Mouse (Mus musculus) frontal cortex, postnatal 25 days (tissue): ENCODE data around the gene Mta3.

Experiments used
- DNase-seq, 2 experiments: peaks; one replicate each; pipeline ENCODE4 v3.0.0; 2022; ENCODE audit warnings: low spot score in 2 of 2

Gene Mta3

DNA sequence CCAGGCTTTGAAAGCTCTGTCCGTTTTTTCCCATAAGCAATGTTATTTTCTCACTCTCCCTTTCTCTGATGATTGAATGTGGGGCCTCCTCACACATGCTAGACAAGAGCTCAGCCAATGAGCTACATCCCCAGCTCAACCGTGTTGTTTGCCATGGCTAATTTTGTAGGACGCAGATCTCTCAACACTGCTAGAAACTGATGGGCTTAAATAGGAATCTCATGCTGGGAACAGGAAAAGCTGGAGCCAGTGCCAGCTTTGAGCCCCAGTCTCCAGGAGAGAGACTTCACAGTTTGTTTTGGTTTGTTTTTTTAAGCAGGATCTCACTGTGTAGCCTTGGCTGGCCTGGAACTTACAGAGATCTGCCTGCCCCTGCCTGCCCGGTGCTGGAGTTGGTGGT lies 53.6 kb downstream of the Mta3 start:
- no peak for DNase-seq

GRCm38 (mm10) chr17:83764538-83764937 lies 58.6 kb downstream of the Mta3 start:
- DNase-seq: no peak

GRCm38 (mm10) chr17:83767064-83767463 lies 61.1 kb downstream of the Mta3 start:
- no peak for DNase-seq

GRCm38 (mm10) chr17:83768309-83768708 lies 62.3 kb downstream of the Mta3 start:
- no peak for DNase-seq

DNA sequence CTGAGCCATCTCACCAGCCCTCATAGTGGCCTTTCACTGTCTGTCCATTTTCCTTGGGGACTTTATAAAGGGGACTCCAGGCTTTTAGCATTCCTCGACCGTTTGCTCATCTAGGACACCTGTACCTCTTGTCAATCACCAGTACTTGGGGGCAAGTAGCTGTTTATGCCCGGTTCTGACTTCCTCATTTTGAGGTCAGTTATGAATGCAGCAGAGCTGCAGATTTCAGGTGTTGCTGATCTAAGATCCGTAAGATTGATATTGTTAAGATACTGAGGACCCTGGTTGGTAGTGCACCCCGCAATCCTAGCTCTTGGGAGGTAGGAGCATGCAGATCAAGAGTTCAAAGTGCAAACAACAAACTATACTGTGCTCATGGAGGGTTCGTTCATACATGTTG lies 64.4 kb downstream of the Mta3 start:
- no peak for DNase-seq

GRCm38 (mm10) chr17:83770931-83771330 lies 65.0 kb downstream of the Mta3 start:
- no peak for DNase-seq

DNA sequence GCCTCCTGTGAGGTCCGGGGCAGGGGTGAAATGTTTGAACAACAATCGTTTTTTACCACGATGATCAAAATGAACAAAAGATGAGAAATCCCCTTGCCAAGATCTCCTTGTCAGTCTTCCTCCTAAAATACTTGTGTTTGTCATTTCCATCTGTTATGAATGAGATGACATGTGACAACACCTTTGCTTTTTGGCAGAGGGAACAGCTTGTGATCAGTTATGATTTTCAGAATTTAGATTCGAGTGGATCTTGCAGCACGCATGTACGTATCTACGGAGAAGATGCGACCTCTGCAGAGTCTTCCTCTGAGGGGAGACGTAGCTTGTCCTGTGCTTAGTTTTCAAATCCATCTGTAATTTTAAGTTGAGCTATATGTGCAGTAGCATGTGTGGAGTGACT lies 66.1 kb downstream of the Mta3 start:
- DNase-seq: no peak

DNA sequence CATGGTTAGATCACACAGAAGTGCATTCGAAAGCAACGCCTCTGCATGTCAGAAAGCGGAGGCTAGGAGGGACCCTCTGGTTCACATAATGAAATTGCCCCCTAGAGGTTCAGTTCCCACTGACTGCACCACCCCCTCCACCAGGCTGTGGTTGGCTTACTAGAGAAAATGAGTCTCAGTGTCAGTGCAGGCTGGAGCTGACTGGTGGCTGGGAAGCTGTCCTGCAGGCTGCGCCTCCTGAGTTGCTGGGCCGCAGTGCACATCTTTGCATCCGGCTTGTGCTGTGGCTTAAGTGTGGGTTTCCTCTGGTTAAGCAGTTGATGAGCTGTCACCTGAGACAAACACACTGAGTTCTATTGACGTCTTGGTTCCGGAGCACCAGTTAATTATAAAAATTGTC lies 66.7 kb downstream of the Mta3 start:
- DNase-seq: no peak

GRCm38 (mm10) chr17:83776965-83777364 lies 71.0 kb downstream of the Mta3 start:
- DNase-seq: no peak

- DNase-seq: no peak
Measured at GRCm38 (mm10) chr17:83777462-83778051, 71.6 kb downstream of the Mta3 start.

- no peak for DNase-seq
Measured at GRCm38 (mm10) chr17:83780228-83780627, 74.3 kb downstream of the Mta3 start.

- DNase-seq: no peak
Measured at GRCm38 (mm10) chr17:83782740-83783139, 76.8 kb downstream of the Mta3 start.

- DNase-seq: no peak
Measured at GRCm38 (mm10) chr17:83786418-83786817, 80.5 kb downstream of the Mta3 start.

- DNase-seq: no peak
Measured at GRCm38 (mm10) chr17:83790158-83790557, 84.2 kb downstream of the Mta3 start.

DNA sequence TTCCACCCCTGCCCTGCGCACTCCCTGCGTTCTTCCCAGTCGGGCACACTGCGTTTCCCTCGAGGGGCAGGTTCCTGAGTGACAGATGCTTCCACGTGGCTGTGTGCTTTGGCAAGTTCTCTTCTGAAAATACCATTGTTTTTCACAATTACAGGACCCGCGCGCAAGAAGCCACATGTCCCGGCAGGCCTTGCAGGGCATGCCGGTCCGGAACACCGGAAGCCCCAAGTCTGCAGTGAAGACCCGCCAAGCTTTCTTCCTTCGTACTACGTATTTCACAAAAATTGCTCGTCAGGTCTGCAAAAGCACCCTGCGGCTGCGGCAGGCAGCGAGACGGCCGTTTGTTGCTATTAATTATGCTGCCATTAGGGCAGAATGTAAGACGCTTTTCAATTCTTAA lies 86.4 kb downstream of the Mta3 start:
- DNase-seq: no peak

GRCm38 (mm10) chr17:83795121-83795520 lies 89.2 kb downstream of the Mta3 start:
- no peak for DNase-seq

DNA sequence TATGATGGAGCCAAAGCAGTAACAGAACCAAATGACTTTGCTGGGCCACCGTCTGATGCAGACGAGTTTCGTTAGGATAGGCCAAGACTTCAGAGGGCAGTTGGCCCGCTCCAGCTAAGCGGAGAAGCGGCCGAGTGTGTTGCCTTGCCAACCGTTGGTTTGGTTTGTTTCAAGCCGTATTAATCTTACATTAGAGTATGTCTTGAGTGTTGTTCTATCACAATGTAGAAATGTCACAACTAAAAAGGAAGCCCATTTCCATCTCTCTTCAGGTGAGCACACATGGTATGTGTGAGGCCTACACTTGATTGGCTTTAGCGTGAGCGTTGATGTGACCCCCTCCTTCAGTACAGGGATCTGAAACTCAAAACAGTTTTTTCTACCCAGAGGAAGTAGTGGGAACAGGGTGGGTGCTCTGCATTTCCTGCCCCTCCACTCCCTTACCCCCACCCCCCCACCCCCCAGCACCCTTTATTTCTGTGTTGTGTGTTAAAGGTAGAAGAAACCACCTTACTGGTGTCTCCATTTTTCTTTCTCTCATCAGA lies 93.6 kb downstream of the Mta3 start:
- DNase-seq: no peak

GRCm38 (mm10) chr17:83803987-83804386 lies 98.0 kb downstream of the Mta3 start:
- DNase-seq: no peak

DNA sequence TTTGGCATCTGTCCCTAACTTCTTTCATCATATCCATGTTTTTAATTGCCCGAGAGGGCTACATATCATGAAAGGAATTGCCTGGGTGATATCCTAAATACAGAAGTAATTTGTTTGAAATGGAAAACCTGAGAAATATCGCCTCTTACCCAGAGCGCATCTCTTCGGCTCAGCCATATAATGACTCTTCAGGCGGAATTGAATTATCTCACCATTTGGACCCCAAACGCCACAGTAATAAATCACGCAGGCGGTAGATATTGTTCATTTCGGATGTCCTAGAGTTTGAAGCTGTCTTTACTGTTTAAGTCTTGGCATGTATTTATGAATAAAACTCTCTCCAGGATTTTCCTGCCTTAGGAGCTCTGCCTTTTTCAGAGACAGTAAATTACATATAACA lies 99.1 kb downstream of the Mta3 start:
- no peak for DNase-seq

GRCm38 (mm10) chr17:83807345-83807744 lies 101.4 kb downstream of the Mta3 start:
- no peak for DNase-seq

DNA sequence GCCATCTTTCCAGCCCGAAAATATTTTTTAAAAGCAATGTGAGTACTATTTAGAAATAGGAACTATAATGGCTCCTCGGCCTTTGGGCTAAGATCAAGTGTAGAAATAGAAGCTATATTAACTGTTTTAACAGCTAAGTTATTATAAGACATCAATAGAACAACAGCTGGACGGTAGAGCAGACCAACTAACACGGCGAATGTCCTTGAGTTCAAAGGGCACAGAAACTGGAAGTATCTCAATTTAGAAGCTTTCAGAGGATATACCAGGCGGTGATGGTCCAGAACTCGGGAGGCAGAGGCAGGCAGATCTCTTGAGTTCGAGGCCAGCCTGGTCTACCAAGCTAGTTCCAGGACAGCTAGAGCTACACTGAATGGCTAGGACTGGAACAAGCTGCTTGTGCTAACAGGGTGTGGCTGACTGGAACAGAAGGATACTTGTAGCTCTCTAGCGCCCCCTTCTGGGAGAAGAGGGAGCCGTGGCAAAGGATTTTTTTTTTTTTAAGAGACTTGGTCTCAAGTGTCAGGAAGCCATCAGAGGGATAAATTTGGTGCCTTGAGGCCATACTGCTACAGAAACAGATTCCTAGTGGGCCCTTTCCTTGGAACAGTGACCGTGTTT lies 101.9 kb downstream of the Mta3 start:
- peak; percentile 43 to 64 for DNase-seq

- DNase-seq: no peak
Measured at GRCm38 (mm10) chr17:83808476-83809098, 102.6 kb downstream of the Mta3 start.

DNA sequence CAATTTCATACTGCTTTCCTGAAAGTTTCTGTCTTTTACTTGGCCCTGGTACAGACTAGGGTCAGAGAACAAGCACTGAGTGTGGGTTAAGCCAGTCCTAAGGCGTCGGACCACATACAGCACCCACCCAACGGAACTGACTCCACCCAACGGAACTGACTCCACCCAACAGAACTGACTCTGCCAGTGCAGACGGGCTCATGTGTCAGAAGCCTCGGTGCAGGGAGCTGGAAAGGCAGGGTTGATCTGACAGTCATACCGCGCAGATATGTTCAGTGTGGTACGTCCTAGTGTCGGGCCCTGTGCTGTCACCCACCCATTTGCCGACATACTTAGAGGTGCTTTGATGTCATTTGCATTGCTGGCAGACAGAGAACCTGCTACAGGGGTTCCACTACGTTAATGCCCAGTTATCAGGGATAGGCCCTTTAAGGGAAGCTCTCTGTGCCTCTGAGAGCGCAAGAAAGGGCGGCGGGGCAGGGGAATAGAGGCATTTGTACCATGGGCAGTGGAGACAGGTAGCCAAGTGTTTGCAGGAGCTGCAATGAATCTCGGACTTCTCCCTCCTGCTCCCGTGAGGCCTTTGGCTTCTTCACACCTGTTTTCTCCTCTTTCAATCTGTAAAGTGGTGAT lies 103.3 kb downstream of the Mta3 start:
- no peak for DNase-seq
